Mouse (Mus musculus): ENCODE measurements around the gene Hoxb7.

Gene Hoxb7

DNA sequence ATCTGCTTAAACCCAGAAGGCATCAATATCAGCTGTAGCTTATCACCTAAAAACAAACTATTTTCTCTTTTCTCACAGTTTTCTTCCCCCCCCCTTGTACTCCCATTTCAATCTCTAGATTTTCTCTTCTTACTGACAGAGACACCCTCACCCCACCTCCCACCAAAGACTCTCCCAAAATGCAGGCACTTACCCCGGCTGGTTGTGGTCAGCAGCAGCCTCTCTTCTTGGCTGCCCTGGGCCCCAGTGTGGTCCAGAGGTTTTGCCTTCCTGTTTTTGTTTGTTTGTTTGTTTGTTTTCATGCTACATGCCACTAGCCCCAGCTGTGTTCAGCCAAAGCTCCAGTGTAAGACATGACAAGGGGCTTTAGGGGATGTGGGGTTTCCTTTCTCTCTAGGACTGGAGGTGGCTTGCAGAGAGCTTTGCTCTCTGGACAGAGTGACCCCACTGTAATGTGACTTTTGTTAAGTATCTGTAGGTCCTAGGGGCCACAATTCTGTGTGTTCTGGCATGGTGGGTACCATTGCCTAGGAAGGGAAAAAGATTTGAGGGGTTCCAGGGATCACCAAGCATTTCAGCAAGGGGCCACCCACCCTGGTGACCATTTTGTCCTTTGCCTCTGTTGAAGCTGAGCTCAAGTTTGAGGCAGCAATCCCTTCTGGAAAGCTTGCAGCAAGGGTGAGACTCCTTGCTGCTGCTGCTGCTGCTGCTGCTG, 18.2 kb upstream of the Hoxb7 start:
- no peak for DNase-seq (ENCODE audit: low spot score in 2 of 2)

DNA sequence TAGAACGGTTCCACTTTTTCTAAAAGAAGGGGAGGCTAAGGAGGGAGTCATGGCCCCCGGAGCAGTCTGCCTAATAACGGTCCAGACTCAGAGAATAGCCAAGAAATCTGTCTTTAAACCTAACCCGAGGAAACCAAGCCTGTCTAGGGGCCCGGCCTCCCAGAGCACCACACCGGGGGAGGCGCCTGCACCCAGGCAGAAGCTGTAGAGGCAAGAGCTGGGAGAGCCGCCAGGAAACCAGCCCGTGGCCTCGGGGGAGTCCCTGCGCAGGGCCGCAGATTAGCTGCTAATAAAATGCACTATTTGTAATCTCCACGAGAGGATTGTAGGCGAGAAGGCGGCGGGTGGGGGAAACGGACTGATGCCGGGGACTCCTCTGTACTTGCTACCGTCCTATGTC, 16.6 kb upstream of the Hoxb7 start:
- DNase-seq (ENCODE audit: low spot score in 2 of 2) = no peak

DNA sequence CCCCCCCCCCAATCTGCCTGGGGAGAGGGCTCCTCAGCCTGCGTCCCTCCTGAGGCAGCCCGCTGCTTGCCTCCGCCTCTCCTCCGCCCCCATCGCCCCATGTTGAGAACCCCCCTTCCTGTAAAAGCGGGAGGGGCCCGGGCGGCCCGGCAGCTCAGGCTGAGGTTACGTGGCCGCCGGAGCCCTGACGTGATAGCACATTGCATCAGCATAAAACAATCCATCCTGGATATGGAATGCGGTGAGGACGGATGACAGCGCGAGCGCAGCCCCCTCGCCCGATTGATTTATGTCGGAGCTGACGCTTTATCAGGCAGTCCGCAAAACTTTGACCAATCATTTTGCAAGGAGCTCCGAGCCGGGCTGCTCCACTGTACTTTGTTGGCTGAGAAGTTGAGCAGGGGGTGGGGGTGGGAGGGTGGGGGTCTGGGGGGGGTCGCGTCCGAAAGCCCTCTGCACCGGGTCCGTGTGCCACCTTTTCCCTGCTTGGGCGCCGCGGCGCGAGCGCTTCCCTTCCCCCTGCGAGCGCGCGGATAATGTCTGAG, 15.4 kb upstream of the Hoxb7 start, which contains the start of gene Hoxb9:
Hoxb9 (plus strand) TSS at position 462 of the 545 bp plus-strand sequence.
- DNase-seq (ENCODE audit: low spot score in 2 of 2) = no peak

DNA sequence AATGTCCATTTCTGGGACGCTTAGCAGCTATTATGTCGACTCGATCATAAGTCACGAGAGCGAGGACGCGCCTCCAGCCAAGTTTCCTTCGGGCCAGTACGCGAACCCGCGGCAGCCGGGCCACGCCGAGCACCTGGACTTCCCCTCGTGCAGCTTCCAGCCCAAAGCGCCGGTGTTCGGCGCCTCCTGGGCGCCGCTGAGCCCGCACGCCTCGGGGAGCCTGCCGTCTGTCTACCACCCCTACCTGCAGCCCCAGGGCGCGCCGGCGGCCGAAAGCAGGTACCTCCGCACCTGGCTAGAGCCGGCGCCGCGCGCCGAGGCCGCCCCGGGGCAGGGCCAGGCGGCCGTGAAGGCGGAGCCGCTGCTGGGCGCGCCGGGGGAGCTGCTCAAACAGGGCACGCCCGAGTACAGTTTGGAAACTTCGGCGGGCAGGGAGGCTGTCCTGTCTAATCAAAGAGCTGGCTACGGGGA, 14.8 kb upstream of the Hoxb7 start:
- no peak for DNase-seq (ENCODE audit: low spot score in 2 of 2)

- no peak for DNase-seq (ENCODE audit: low spot score in 2 of 2)
These were observed 14.2 kb upstream of the Hoxb7 start for GRCm38 (mm10) chr11:96272024-96272921.

GRCm38 (mm10) chr11:96274428-96274827, 12.0 kb upstream of the Hoxb7 start:
- DNase-seq (ENCODE audit: low spot score in 2 of 2) = no peak

DNA sequence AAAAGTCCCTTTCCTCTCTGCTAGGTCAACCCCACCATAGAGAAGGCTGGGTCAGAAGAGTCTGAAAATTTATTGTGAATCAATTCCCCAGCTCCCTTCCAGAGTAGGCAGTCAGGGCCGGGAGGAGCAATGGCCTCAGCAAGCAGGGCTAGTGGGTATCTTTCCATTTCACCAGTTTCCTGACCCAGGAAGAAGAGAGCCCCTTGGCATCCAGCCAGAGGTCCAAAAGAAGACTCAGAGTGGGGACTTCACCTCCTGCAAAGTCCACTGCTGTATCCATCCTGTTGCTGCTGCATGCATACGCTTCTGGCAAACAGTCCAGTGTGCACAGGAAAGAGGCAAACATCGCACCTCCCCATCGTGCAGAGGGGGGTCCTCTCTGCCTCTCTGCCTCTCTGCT, 10.5 kb upstream of the Hoxb7 start:
- DNase-seq (ENCODE audit: low spot score in 2 of 2) = no peak

GRCm38 (mm10) chr11:96277151-96278044, 9.0 kb upstream of the Hoxb7 start:
- no peak for DNase-seq (ENCODE audit: low spot score in 2 of 2)

DNA sequence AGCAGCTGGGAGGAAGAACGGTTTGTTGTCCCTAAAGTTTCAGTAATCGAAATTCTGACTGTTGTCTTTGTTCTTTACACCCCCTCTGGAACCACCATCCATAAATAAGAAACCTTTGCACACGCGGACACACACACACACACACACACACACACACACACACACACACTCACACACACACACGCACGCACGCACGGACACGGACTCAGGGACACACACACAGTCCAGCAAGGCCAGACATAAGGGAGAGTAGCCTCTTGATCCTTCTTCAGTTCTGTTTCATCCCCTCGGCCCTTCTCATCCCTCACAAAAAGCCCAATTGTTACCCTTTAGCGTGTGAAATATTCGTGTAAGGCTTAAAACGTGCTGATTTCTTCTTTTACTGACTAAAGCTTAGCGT, 8.1 kb upstream of the Hoxb7 start:
- DNase-seq (ENCODE audit: low spot score in 2 of 2) = no peak

GRCm38 (mm10) chr11:96278773-96279172, 7.7 kb upstream of the Hoxb7 start:
- peak; percentile 61 to 86 for DNase-seq (ENCODE audit: low spot score in 2 of 2)

GRCm38 (mm10) chr11:96279421-96280233, 6.8 kb upstream of the Hoxb7 start:
- no peak for DNase-seq (ENCODE audit: low spot score in 2 of 2)

GRCm38 (mm10) chr11:96280399-96281378, 5.7 kb upstream of the Hoxb7 start:
- DNase-seq (ENCODE audit: low spot score in 2 of 2) = no peak

GRCm38 (mm10) chr11:96281396-96281795, 5.0 kb upstream of the Hoxb7 start:
- DNase-seq (ENCODE audit: low spot score in 2 of 2) = no peak

- DNase-seq (ENCODE audit: low spot score in 2 of 2) = no peak
These were observed 4.4 kb upstream of the Hoxb7 start, which contains the start of gene Hoxb8 for GRCm38 (mm10) chr11:96281855-96282570. Gene Hoxb8 (plus strand): TSS chr11:96281905.

DNA sequence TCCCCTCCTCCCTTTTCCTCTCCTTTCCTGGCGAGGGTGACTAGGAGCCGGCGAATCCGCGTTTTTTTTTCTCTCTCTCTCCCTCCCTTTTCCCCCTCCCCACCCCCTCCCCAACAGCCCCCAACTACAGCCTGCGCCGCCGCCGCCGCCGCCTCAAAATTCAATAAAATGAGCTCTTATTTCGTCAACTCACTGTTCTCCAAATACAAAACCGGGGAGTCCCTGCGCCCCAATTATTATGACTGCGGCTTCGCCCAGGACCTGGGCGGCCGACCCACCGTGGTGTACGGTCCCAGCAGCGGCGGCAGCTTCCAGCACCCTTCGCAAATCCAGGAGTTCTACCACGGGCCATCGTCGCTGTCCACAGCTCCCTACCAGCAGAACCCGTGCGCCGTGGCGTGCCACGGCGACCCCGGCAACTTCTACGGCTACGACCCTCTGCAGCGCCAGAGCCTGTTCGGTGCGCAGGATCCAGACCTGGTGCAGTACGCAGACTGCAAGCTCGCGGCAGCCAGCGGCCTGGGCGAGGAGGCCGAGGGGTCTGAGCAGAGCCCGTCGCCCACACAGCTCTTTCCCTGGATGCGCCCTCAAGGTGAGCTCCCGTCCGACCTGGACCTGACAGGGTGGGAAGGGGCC, 3.5 kb upstream of the Hoxb7 start:
- DNase-seq (ENCODE audit: low spot score in 2 of 2) = no peak

DNA sequence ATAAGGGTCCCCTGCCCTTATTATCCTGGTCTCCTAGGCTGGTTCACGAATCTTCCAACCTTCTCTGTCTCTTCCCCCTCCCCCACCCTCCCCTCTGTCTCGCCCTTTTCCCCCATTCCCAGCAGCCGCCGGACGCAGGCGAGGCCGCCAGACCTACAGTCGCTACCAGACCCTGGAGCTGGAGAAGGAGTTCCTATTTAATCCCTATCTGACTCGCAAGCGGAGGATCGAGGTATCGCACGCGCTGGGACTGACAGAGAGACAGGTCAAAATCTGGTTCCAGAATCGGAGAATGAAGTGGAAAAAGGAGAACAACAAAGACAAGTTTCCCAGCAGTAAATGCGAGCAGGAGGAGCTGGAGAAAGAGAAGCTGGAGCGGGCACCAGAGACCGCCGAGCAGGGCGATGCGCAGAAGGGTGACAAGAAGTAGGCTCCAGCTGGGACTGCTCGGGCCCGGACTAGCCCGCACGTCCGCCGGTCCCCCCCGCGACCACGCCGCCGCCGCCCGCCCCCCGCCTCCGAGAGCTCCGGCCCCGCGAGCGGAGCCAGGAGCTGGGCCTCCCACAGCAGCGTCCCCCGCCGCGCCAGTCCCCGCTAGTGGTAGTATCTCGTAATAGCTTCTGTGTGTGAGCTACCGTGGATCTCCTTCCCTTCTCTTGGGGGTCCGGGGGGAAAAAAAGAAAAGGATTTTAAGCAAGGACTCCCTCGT, 2.2 kb upstream of the Hoxb7 start:
- DNase-seq (ENCODE audit: low spot score in 2 of 2) = no peak
